Mouse (Mus musculus): ENCODE measurements around the gene Mpped1.

Mpped1 gene

GRCm38 (mm10) chr15:83779387-83779786 lies at the start of gene Mpped1:
Gene Mpped1 (plus strand): TSS chr15:83779467.
- in situ Hi-C loops (cut with MboI; ENCODE audit: unreplicated experiment in 2 of 2): no loop called here

DNA sequence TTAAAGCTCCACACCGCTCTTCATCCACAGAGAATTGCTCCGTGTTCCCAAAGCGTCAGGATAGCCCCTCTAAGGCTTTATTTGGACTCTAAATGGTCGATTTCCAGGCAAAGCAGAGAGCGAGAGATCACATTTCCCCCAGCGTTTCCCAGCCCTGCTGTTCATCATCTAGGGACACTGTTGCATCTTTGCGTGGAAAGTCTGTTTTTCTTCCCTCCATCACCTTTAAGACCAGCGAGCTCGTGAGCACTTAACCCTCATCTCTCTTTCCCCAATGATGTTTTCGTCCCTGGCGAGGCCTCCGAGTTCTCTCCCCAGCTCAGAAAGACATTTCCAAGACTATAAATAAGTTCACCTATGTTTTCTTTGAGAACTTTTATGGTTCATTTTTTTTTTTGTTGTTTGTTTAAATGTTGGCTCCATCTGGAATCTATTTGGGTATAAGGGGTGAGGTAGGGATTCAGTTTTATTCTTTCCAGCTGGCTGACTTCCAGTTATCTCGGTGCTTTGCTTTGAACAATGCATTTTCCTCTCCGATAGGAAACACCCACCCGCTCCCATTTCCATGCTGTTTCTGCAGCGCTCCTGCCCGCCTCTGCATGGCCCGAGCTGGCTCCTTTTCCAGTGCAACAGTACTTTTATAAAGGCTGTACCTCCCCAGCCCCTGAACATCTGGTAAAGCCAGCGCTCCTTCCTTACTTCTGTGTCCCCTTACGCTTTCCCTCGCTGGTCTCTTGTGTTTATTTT lies 38.4 kb upstream of the Mpped1 start:
- in situ Hi-C loops (cut with MboI; ENCODE audit: unreplicated experiment in 2 of 2): loop anchor here in 1 of 2 experiments (25.0 kb wide), 2 partner anchors 204 to 1654 kb away; partner anchors contain the start of gene Bik

- in situ Hi-C loops (cut with MboI; ENCODE audit: unreplicated experiment in 2 of 2): loop anchor here in 1 of 2 experiments (25.0 kb wide), 2 partner anchors 205 to 1655 kb away; partner anchors contain the start of gene Bik
Measured at GRCm38 (mm10) chr15:83742018-83742417, 37.2 kb upstream of the Mpped1 start.

- in situ Hi-C loops (cut with MboI; ENCODE audit: unreplicated experiment in 2 of 2): loop anchor here in 1 of 2 experiments (25.0 kb wide), 2 partner anchors 209 to 1659 kb away; partner anchors contain the start of gene Bik
Measured at GRCm38 (mm10) chr15:83746311-83746710, 33.0 kb upstream of the Mpped1 start.

DNA sequence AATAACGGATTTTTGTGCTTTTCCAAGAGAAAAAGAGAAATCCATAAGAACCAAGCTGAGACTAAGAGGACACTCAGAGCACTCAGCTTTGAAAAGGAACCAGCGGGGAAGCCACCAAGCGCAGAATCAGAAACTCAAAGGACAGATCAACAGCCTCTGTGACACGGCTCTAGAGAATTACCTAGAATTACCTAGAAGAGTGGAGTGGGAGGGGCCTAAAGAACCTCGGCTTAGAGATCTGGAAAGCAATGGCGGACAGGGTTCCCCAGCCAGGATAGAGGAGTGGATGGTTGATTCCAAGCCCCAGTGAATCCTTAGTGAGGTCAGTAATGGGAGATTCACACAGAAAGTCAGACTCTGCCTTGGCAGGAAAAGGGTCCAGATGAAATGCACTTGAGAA lies 30.3 kb upstream of the Mpped1 start:
- in situ Hi-C loops (cut with MboI; ENCODE audit: unreplicated experiment in 2 of 2): loop anchor here in 1 of 2 experiments (25.0 kb wide), 2 partner anchors 212 to 1662 kb away; partner anchors contain the start of gene Bik

DNA sequence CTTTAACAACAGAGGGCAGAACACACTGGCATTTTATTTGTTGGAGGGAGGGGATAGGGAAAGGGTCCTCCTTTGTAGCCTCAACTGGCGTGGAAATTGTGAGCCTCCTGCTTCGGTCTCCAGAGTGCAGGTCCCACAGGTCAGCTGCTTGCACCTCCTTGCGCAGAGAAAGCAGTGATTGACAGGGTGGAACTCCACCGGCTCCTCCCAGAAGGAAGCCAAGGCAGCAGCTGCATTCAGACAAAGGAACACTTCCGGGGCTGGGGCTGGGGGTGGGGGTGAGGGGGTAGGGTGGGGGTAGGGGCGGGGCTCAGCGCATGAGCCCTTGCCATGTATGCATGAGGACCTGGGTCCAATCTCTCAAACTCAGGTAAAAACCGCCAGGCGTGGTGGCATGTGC lies 29.8 kb upstream of the Mpped1 start:
- in situ Hi-C loops (cut with MboI; ENCODE audit: unreplicated experiment in 2 of 2): loop anchor here in 1 of 2 experiments (25.0 kb wide), 2 partner anchors 212 to 1662 kb away; partner anchors contain the start of gene Bik

GRCm38 (mm10) chr15:83756742-83757141 lies 22.5 kb upstream of the Mpped1 start:
- in situ Hi-C loops (cut with MboI; ENCODE audit: unreplicated experiment in 2 of 2): loop anchor here (10.0 to 25.0 kb wide), 5 partner anchors 244 to 694 kb away; partner anchors contain the start of genes Efcab6 (in 1 of the 2) and Ttll1 (in 1 of the 2)

GRCm38 (mm10) chr15:83758958-83759357 lies 20.3 kb upstream of the Mpped1 start:
- in situ Hi-C loops (cut with MboI; ENCODE audit: unreplicated experiment in 2 of 2): loop anchor here (10.0 to 25.0 kb wide), 5 partner anchors 247 to 697 kb away; partner anchors contain the start of genes Efcab6 (in 1 of the 2) and Ttll1 (in 1 of the 2)

GRCm38 (mm10) chr15:83760683-83761082 lies 18.6 kb upstream of the Mpped1 start:
- in situ Hi-C loops (cut with MboI; ENCODE audit: unreplicated experiment in 2 of 2): loop anchor here (5.0 to 25.0 kb wide), 5 partner anchors 248 to 872 kb away; partner anchors contain the start of genes Efcab6 (in 1 of the 2) and Ttll1 (in 1 of the 2)

DNA sequence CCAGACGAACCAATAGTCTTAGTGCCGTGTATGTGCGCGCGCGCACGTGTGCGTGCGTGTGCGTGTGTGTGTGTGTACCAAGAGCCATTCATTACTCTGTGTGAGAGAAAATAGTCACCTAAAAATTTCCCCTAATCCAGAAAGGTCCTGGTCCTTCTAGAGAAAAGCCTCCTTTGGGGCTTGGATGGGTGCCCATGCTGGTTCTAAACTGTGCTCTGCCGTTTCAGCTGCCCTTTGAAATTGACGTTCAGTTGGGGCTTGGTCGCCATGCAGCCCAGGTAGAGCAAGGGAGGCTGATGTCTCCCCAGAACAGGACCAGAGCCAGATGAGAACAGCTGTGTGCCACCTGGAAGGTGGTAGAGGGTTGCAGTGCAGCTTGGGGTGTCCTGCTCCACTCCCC lies 17.8 kb upstream of the Mpped1 start:
- in situ Hi-C loops (cut with MboI; ENCODE audit: unreplicated experiment in 2 of 2): loop anchor here (5.0 to 25.0 kb wide), 5 partner anchors 249 to 871 kb away; partner anchors contain the start of genes Efcab6 (in 1 of the 2) and Ttll1 (in 1 of the 2)

- in situ Hi-C loops (cut with MboI; ENCODE audit: unreplicated experiment in 2 of 2): loop anchor here (25.0 kb wide), 4 partner anchors 253 to 703 kb away; partner anchors contain the start of genes Efcab6 (in 1 of the 2) and Ttll1 (in 1 of the 2)
Measured at GRCm38 (mm10) chr15:83765388-83766029, 13.8 kb upstream of the Mpped1 start.

- in situ Hi-C loops (cut with MboI; ENCODE audit: unreplicated experiment in 2 of 2): loop anchor here (25.0 kb wide), 4 partner anchors 259 to 709 kb away; partner anchors contain the start of genes Efcab6 (in 1 of the 2) and Ttll1 (in 1 of the 2)
Measured at GRCm38 (mm10) chr15:83771346-83772053, 7.8 kb upstream of the Mpped1 start.

- in situ Hi-C loops (cut with MboI; ENCODE audit: unreplicated experiment in 2 of 2): loop anchor here (25.0 kb wide), 4 partner anchors 260 to 710 kb away; partner anchors contain the start of genes Efcab6 (in 1 of the 2) and Ttll1 (in 1 of the 2)
Measured at GRCm38 (mm10) chr15:83772460-83772859, 6.8 kb upstream of the Mpped1 start.

DNA sequence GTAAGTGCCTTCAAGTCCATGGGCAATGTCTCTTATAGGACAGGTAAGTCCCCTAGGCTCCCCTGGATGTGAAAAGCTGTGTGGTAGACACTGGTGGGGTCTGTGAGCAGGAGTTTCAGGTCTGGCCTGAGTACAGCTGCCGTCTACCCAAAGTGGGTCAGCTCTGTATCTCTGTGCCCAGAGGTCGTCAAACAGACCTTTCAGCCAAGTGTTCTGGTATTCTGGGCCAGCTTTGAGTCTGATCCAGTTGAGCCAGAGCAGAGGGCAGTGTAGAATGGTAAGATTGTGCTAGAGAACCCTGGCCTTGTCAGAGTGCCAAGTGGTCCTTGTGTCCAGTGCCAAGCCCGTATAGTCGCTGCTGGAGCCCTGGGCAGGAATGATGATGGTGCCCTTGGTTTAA lies 6.3 kb upstream of the Mpped1 start:
- in situ Hi-C loops (cut with MboI; ENCODE audit: unreplicated experiment in 2 of 2): loop anchor here (25.0 kb wide), 4 partner anchors 261 to 711 kb away; partner anchors contain the start of genes Efcab6 (in 1 of the 2) and Ttll1 (in 1 of the 2)

DNA sequence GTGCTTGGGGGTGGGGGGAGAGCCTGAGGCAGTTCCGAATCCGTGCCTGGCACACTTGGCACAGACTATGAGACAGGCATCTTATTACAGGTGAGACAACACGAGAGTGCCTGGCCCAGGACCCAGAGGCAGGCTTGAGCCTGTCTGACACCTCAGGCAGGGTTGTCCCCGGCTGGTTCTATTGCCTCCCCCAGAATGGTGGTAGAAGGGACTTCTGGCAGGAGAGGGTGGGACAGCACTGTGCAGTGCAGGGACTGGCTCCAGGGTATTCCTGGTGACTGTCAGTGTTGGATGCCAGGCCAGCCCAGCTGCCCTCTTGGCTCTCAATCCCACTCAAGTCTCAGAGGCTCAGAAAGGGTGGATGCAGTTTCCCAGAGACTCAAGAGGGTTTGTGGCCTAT lies 4.3 kb upstream of the Mpped1 start:
- in situ Hi-C loops (cut with MboI; ENCODE audit: unreplicated experiment in 2 of 2): loop anchor here (25.0 kb wide), 4 partner anchors 263 to 713 kb away; partner anchors contain the start of genes Efcab6 (in 1 of the 2) and Ttll1 (in 1 of the 2)

DNA sequence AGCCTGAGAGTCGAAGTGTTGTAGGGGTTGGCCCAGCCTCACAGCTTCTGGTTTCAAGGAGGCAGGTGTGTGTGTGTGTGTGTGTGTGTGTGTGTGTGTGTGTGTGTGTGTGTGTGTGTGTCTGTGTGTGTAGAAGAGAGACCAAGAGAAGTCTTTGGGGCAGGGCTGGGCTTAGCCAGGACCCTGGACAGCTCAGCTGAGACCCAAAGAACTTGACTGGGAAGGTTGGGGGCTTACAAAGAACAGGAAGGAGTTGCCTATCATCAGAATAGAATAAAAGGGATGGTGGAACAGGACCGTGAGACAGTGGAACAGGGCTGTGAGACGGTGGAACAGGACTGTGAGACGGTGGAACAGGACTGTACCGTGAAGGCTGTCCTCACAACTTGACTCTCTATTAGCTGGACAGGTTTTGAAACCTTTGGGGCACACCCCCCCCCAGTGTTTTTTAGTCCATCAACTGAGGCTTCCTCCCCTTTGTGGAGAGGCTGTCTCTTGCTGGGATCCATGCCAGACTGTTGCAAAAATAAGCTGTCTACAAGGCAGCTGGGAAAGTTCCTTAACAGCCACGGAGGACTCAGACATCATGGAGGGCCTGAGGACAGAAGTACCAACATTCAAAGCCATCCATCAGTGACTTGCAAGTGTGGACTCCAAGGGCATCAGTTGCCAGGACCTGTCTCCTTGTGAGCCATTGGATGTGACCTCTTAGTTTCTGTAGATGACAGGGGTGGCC lies 2.8 kb upstream of the Mpped1 start:
- in situ Hi-C loops (cut with MboI; ENCODE audit: unreplicated experiment in 2 of 2): no loop called here

DNA sequence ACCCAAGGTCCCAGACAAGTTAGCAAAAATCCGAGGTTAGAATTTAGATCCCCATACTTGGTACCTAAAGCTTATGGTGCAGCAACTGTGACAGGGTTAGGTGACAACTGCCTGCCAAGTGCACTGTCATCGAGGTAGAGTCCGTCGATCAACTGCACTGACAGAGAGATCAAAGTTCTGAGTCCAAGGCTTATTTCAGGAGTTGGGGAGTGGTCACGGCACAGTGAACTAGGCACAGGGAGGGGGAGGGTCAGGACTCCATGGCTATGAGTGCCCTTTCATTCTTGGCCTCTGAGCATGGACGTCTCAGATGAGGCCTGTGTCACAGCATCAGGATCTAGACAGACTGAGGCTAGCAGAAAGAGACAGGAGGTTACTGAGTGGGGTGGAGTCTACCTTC lies 1.8 kb upstream of the Mpped1 start:
- in situ Hi-C loops (cut with MboI; ENCODE audit: unreplicated experiment in 2 of 2): no loop called here

GRCm38 (mm10) chr15:83779855-83780740 lies 831 bp downstream of the Mpped1 start:
- in situ Hi-C loops (cut with MboI; ENCODE audit: unreplicated experiment in 2 of 2): no loop called here
